Mouse (Mus musculus) intestine, embryonic 14.5 days (tissue): ENCODE measurements around the gene Tcte2. TPM values are rescaled to one million over a fixed set of nuclear protein-coding genes. Genes with fewer than 3 reads are reported as not detected.

ENCODE experiments used
- ATAC-seq: fragments of 200-750 bp; cut with Nextera tagmentation; replicated peaks from 2 replicates; pipeline ENCODE4 v1.8.0; 2017; ENCODE audit warnings: low read depth, moderate number of reproducible peaks, moderate TSS enrichment, moderate library complexity; ENCODE audit not compliant: low FRiP score, low TSS enrichment
- DNase-seq: peaks from one replicate; pipeline ENCODE4 v3.0.0-alpha.2; 2018; ENCODE audit warnings: low spot score
- H3K27ac ChIP-seq: fragments of 300-500 bp; sonication (generic); 2 replicates; pipeline ENCODE4 v1.5.1; 2014; ENCODE audit warnings: low read depth, mild to moderate bottlenecking, control low read depth
- H3K27me3 ChIP-seq: fragments of 300-500 bp; sonication (generic); replicated peaks from 2 replicates; pipeline ENCODE4 v1.6.1; 2014; ENCODE audit warnings: low read length, control low read depth; ENCODE audit not compliant: control insufficient read depth, insufficient read depth
- H3K36me3 ChIP-seq: fragments of 300-500 bp; sonication (generic); 2 replicates; pipeline ENCODE4 v1.6.1; 2014; ENCODE audit warnings: low read length, control low read depth; ENCODE audit not compliant: control insufficient read depth, insufficient read depth
- H3K4me1 ChIP-seq: fragments of 300-500 bp; sonication (generic); replicated peaks from 2 replicates; pipeline ENCODE4 v1.6.1; 2014; ENCODE audit warnings: low read length, control low read depth, mixed read lengths; ENCODE audit not compliant: control insufficient read depth, insufficient read depth
- H3K4me2 ChIP-seq: fragments of 300-500 bp; sonication (generic); 2 replicates; pipeline ENCODE4 v1.6.1; 2014; ENCODE audit warnings: low read length
- H3K4me3 ChIP-seq: fragments of 300-500 bp; sonication (generic); 2 replicates; pipeline ENCODE4 v1.5.1; 2014; ENCODE audit warnings: low read depth, low read length, control low read depth, mixed read lengths
- H3K9ac ChIP-seq: fragments of 300-500 bp; sonication (generic); 2 replicates; pipeline ENCODE4 v1.6.1; 2014; ENCODE audit warnings: mild to moderate bottlenecking, low read length
- H3K9me3 ChIP-seq: fragments of 300-500 bp; sonication (generic); 2 replicates; pipeline ENCODE4 v1.6.1; 2016; ENCODE audit warnings: low read length, control low read depth; ENCODE audit not compliant: control insufficient read depth
- WGBS: fragments of 180-500 bp; shearing (Covaris S2); extraction: QIAGEN DNeasy Blood & Tissue Kit; methylation state at CpG from one replicate; pipeline ENCODE4 v1.1.7; 2014; 5-methylcytosine and 5-hydroxymethylcytosine counted together
- polyA plus RNA-seq: library from polyadenylated mRNA; unstranded; fragments of >200 nt; fragmentation: Nextera tagmentation; extraction: Ambion mirVana; gene quantifications from 2 replicates; pipeline ENCODE4 v1.2.1, GENCODE M21; 2014

Gene Tcte2
- polyA plus RNA-seq, 1 experiment from 2014 or later: 5.2 TPM

- H3K4me1 ChIP-seq: 0 out of 2 replicates have a peak, but pooled peaks cover 6% of the 10 kb centered on the region
- WGBS: 63% methylated on average over 6 of the region's 6 CpGs
- H3K4me3 ChIP-seq: no peak overlapping the region
- DNase-seq (no peak), ATAC-seq (no peak)
- H3K27me3 ChIP-seq: no peaks in the 10 kb centered on the region
- no peak overlapping the region for H3K4me2 ChIP-seq
- no peaks in the 10 kb centered on the region for H3K36me3 ChIP-seq
- no peak overlapping the region for H3K27ac ChIP-seq
- H3K9me3 ChIP-seq: no peaks in the 10 kb centered on the region
- no peak overlapping the region for H3K9ac ChIP-seq
These were observed 6.7 kb downstream of the Tcte2 start for GRCm38 (mm10) chr17:13754940-13755339.

GRCm38 (mm10) chr17:13753918-13754317, 7.7 kb downstream of the Tcte2 start:
- no peaks in the 10 kb centered on the region for H3K27me3 ChIP-seq
- 55% methylated on average over 4 of the region's 4 CpGs for WGBS
- no peak overlapping the region for H3K27ac ChIP-seq
- H3K9me3 ChIP-seq: no peaks in the 10 kb centered on the region
- no peak overlapping the region for H3K9ac ChIP-seq
- H3K4me3 ChIP-seq: no peak overlapping the region
- DNase-seq (no peak), ATAC-seq (no peak)
- H3K4me2 ChIP-seq: no peak overlapping the region
- H3K4me1 ChIP-seq: 0 out of 2 replicates have a peak, but pooled peaks cover under 1% of the 10 kb centered on the region
- H3K36me3 ChIP-seq: no peaks in the 10 kb centered on the region

GRCm38 (mm10) chr17:13749027-13749426, 12.6 kb downstream of the Tcte2 start:
- DNase-seq: no peak

DNA sequence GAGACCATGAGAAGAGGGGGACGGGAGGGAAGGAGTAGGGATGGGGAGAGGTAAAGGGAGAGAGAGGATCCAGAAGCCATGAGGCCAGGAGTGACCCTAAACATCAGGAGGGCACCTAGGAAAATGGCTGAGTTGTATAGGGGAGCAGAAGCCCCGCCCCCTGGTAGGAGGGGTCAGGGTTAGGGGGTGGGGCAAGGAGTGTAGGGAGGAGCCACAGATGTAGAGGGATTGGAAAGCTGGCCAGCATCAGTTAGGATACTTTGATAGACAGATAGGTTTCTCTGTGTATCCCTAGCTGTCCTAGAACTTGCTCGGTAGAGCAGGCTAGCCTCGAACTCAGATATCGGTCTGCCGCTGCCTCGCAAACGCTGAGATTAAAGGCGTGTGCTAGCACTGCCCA, 13.9 kb downstream of the Tcte2 start:
- DNase-seq: peak; percentile 38
- Histone ChIP-seq H3K9me3 (no peaks in the 10 kb centered on the region), H3K4me2 (no peak overlapping the region), H3K27me3 (no peaks in the 10 kb centered on the region), H3K27ac (no peak overlapping the region), H3K36me3 (no peaks in the 10 kb centered on the region), H3K4me1 (peaks cover 7% of the 10 kb centered on the region; the same call in 1 of the 2 replicates), H3K4me3 (no peak overlapping the region), H3K9ac (no peak overlapping the region)
- 90% methylated on average over 9 of the region's 9 CpGs for WGBS
- ATAC-seq: no peak

More at GRCm38 (mm10) chr17:13749027-13749426, 12.6 kb downstream of the Tcte2 start:
- no peak overlapping the region for H3K9ac ChIP-seq
- H3K4me3 ChIP-seq: no peak overlapping the region
- no peaks in the 10 kb centered on the region for H3K9me3 ChIP-seq
- H3K36me3 ChIP-seq: no peaks in the 10 kb centered on the region
- H3K4me2 ChIP-seq: no peak overlapping the region
- WGBS: 86% methylated on average over 4 of the region's 4 CpGs
- H3K27me3 ChIP-seq: no peaks in the 10 kb centered on the region
- ATAC-seq: no peak
- H3K4me1 ChIP-seq: no peaks in the 10 kb centered on the region; the same call in 1 of the 2 replicates
- no peak overlapping the region for H3K27ac ChIP-seq

- Histone ChIP-seq H3K27ac (no peak overlapping the region), H3K4me1 (peaks cover 16% of the 10 kb centered on the region), H3K9me3 (no peaks in the 10 kb centered on the region), H3K9ac (no peak overlapping the region), H3K4me3 (no peak overlapping the region), H3K4me2 (no peak overlapping the region), H3K36me3 (no peaks in the 10 kb centered on the region), H3K27me3 (no peaks in the 10 kb centered on the region)
- WGBS: 64% methylated on average over 6 of the region's 6 CpGs
- DNase-seq (peak; percentile 37), ATAC-seq (no peak)
These were observed 15.3 kb downstream of the Tcte2 start for GRCm38 (mm10) chr17:13746330-13746729.

GRCm38 (mm10) chr17:13745373-13745772, 16.3 kb downstream of the Tcte2 start:
- DNase-seq (peak; percentile 49), ATAC-seq (no peak)
- Histone ChIP-seq H3K9me3 (no peaks in the 10 kb centered on the region), H3K27ac (no peak overlapping the region), H3K4me1 (peaks cover 24% of the 10 kb centered on the region), H3K36me3 (no peaks in the 10 kb centered on the region), H3K27me3 (no peaks in the 10 kb centered on the region), H3K9ac (no peak overlapping the region), H3K4me3 (no peak overlapping the region), H3K4me2 (no peak overlapping the region)
- WGBS: 60% methylated on average over 2 of the region's 2 CpGs

DNA sequence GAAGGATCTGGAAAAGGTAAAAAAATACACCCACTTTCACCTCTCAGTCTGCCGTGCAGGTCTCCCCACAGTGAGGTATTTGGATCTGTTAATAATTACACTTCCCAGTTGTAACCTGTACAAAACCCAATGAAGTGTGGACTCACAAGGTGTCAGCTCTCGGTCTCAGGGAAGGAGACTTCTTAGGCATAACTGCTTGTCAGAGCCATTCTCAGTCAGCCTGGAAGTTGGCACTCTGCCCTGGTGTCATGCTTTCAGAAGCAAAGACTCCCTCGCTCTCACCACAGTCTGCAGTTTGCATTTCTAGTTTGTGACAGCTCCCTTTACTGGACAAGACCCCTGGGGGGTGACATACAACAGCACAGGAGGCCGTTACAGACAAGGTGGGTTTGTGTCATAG, 16.8 kb downstream of the Tcte2 start:
- ATAC-seq (no peak), DNase-seq (peak; percentile 57)
- H3K4me2 ChIP-seq: no peak overlapping the region
- H3K27ac ChIP-seq: 0 out of 2 replicates have a peak overlapping the region, but pooled peaks have one; percentile 82
- no peak overlapping the region for H3K9ac ChIP-seq
- H3K4me3 ChIP-seq: no peak overlapping the region
- no peaks in the 10 kb centered on the region for H3K9me3 ChIP-seq
- H3K27me3 ChIP-seq: no peaks in the 10 kb centered on the region
- peaks cover 24% of the 10 kb centered on the region for H3K4me1 ChIP-seq
- H3K36me3 ChIP-seq: no peaks in the 10 kb centered on the region
- WGBS: 49% methylated on average over 4 of the region's 4 CpGs

DNA sequence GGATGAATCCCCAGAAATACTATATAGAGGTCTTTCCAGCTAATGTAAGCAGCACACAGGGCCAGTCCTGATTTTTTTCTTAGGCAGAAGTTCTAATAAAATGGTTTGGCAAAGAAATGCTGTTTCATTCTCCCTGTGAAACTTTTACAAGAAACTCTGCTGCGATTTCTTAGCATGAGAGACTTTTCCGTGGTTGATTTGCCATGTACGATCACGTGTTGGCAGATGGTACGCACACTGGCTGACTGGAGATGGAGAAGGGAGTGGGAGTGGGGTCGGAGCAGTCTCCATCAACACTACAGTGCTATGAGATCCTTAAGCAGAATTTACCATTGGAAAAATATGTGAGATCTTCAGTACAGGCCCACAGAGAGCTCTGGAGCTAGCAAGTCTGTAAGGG, 17.4 kb downstream of the Tcte2 start:
- H3K9ac ChIP-seq: no peak overlapping the region
- H3K9me3 ChIP-seq: no peaks in the 10 kb centered on the region
- ATAC-seq (no peak), DNase-seq (no peak)
- H3K27me3 ChIP-seq: no peaks in the 10 kb centered on the region
- H3K27ac ChIP-seq: peak overlapping the region; percentile 82
- no peak overlapping the region for H3K4me2 ChIP-seq
- no peaks in the 10 kb centered on the region for H3K36me3 ChIP-seq
- no peak overlapping the region for H3K4me3 ChIP-seq
- H3K4me1 ChIP-seq: peaks cover 24% of the 10 kb centered on the region
- 76% methylated on average over 6 of the region's 6 CpGs for WGBS

- no peaks in the 10 kb centered on the region for H3K27me3 ChIP-seq
- no peak overlapping the region for H3K4me3 ChIP-seq
- H3K36me3 ChIP-seq: no peaks in the 10 kb centered on the region
- peak overlapping the region; percentile 7; the same call in 1 of the 2 replicates for H3K4me2 ChIP-seq
- ATAC-seq (peak; percentile 83), DNase-seq (peak; percentile 66)
- peaks cover 24% of the 10 kb centered on the region for H3K4me1 ChIP-seq
- WGBS: 15% methylated on average over 5 of the region's 5 CpGs
- peak overlapping the region; percentile 82 for H3K27ac ChIP-seq
- H3K9ac ChIP-seq: no peak overlapping the region
- H3K9me3 ChIP-seq: no peaks in the 10 kb centered on the region
These were observed 17.9 kb downstream of the Tcte2 start for GRCm38 (mm10) chr17:13743709-13744079.
